Mouse (Mus musculus) spleen, adult 2 months (tissue): Measurements from ENCODE around the gene Dcaf11.

Experiments
- CTCF ChIP-seq: fragments of 200-500 bp; IDR thresholded peaks from 2 replicates; pipeline ENCODE4 v1.5.1; 2011; ENCODE audit warnings: mild to moderate bottlenecking, inconsistent platforms; ENCODE audit not compliant: insufficient read depth, insufficient read length, insufficient replicate concordance; ENCODE audit errors: extremely low read depth
- POLR2A ChIP-seq: fragments of 200-500 bp; IDR thresholded peaks from 2 replicates; pipeline ENCODE4 v1.6.1; 2011; ENCODE audit warnings: low read depth, low read length, inconsistent platforms

GRCm38 (mm10) chr14:55560202-55561073, 632 bp downstream of the Dcaf11 start, which contains the start of gene A730061H03Rik:
- no peak for TF ChIP-seq CTCF
- TF ChIP-seq POLR2A = peak; percentile 88
